Mouse (Mus musculus): ENCODE results near the gene Vps37b.

Gene Vps37b

DNA sequence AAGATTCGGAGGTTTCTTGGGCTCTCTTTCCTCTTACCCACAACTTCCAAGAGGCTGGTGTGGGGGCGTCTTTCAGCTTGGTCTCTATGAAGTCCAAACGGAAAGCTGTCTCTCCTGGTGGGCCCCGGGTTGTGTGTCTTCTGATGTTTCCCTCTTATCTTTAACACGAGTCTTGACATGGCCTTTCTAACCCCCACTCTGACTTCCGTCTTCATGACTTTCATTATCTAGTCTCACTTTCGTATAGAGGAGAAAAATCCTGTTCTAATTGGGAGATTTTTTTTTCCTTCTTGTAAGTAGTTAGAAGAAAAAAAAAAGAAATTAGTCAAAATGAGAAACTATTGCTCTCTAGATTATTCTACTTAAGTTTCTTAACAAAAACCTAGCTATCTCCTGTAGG, 9.7 kb downstream of the Vps37b start:
- no peak for DNase-seq (ENCODE audit: low spot score in 2 of 2)

- no peak for DNase-seq (ENCODE audit: low spot score in 2 of 2)
Observed at GRCm38 (mm10) chr5:124021701-124022100, 10.4 kb downstream of the Vps37b start.

DNA sequence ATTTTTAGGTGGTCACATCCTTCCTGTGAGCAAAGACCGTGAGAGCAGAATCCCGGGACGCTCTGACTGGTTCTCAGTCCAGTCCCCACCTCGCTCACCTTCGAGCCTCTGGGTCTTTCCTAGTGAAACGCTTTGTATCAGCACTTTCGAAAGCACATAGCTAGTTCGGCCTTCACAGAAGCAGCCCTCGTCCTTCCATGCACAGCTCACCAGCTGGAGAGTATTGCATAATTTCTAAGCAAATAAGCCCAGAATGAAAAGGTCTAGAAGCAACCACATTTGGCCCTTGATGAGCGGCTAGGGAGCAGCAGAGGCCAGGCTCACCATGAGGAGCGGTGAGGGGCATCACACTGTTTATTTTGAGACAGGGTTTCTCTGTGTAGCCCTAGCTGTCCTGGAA, 10.9 kb downstream of the Vps37b start:
- no peak for DNase-seq (ENCODE audit: low spot score in 2 of 2)

- DNase-seq (ENCODE audit: low spot score in 2 of 2), result no peak
Observed at GRCm38 (mm10) chr5:124019348-124020216, 12.5 kb downstream of the Vps37b start.

DNA sequence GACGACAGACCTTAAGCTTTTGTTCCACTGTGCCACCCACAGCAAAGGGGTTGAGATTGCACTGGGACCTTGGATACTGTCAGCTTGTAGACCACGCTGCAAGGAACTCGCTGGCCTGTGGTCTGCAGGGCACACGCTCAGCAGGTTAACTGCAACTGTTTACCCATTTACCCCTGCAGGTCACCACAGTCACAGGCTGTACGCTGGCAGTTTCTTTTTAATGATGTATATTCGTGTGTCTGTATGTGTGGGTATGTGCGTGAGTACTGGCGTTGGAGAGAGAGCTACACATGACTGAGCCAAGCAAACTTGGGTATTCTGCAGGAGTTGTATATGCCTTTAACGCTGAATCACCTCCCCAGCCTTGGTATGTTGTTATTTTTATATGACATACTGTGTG, 13.4 kb downstream of the Vps37b start:
- no peak for DNase-seq (ENCODE audit: low spot score in 2 of 2)

GRCm38 (mm10) chr5:124017941-124018340, 14.1 kb downstream of the Vps37b start:
- no peak for DNase-seq (ENCODE audit: low spot score in 2 of 2)

DNA sequence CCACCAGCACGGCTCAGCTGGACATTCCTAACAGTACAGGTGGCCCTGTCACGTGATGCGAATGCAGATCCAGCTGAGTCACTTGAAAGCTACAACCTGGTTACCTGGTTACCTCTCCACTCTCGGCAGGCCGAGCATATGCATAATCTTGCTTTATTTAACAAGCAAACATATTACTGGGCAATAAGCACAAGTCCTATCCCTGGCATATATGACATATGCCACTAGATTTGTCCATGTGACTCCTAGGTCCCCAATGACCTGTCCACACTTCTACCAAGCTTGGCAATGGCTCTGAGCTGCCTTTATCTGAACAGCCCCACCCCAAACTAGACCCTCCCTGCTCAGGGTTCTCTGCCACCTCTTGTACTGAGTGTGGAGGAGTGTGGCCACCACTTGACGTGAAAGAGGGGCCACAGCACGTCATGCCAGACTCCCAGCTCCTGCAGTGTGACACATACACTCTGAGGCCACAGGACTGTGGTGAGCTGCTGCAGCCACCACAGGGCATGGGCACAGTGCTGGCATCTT, 15.7 kb downstream of the Vps37b start:
- no peak for DNase-seq (ENCODE audit: low spot score in 2 of 2)

DNA sequence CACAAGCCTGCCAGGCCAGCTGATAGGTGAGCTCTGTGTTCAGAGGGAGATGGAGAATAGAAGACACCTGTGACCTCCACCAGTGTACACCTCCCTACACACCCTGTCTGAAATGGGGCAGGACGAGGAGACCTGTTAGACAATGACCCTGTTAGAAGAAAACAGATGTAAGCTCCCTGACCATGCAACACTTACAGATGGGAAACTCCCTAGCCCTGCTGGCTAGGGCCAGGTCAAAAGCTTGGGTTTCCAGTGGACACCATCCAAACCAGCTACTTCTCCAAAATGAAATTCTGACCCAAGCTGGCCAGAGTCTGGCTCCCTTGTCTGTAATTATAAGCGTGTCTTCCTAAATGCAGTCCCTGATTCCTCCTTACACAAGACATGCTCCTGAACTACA, 16.3 kb downstream of the Vps37b start:
- no peak for DNase-seq (ENCODE audit: low spot score in 2 of 2)

GRCm38 (mm10) chr5:124014791-124015251, 17.2 kb downstream of the Vps37b start:
- no peak for DNase-seq (ENCODE audit: low spot score in 2 of 2)

- DNase-seq (ENCODE audit: low spot score in 2 of 2), result no peak
Observed at GRCm38 (mm10) chr5:124014180-124014579, 17.9 kb downstream of the Vps37b start.

GRCm38 (mm10) chr5:124013747-124014146, 18.3 kb downstream of the Vps37b start:
- DNase-seq (ENCODE audit: low spot score in 2 of 2), result no peak

GRCm38 (mm10) chr5:124012885-124013284, 19.2 kb downstream of the Vps37b start:
- DNase-seq (ENCODE audit: low spot score in 2 of 2), result no peak

- DNase-seq (ENCODE audit: low spot score in 2 of 2), result no peak
Observed at GRCm38 (mm10) chr5:124011927-124012326, 20.1 kb downstream of the Vps37b start.

- DNase-seq (ENCODE audit: low spot score in 2 of 2), result no peak
Observed at GRCm38 (mm10) chr5:124010910-124011655, 21.0 kb downstream of the Vps37b start.

- no peak for DNase-seq (ENCODE audit: low spot score in 2 of 2)
Observed at GRCm38 (mm10) chr5:124010077-124010476, 22.0 kb downstream of the Vps37b start.

GRCm38 (mm10) chr5:124006891-124007491, 25.1 kb downstream of the Vps37b start:
- DNase-seq (ENCODE audit: low spot score in 2 of 2), result no peak

DNA sequence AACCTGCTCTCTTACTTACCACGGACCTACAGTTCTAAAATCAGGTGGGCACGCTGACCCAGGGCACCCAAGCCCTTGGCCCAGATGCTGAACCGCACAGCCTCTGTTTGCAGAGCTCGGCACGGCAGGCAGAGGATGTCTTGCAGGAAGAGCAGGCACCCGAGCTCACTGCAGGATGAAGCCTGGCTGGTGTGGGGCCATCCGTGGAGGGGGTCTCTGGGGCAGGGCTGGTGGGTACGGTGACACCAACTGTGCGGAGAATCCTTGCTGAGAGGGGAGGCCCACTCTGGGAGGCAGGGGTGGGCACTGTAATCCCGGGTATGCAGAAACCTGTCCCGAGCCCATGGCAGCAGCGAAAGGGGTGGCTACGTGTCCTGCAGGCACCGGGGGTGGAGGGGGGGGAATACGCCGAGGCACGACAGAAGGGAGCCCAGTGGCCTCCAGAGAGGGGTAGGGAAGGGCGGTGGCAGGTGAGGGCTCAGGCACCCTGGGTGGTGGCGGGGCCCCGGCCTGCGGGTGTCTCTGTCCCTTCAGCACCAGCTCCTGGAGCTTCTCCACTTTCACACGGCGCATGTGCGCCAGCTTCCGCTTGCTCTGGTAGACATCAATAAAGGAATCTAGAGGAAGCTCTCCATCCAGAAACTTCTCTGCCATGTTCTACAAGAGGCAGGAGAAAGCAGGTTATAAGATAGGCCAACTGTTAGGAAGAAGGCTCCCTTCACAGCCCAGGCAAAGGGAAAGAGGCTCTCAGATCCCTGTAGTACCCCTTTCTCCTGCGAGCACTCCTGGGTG, 25.8 kb downstream of the Vps37b start:
- no peak for DNase-seq (ENCODE audit: low spot score in 2 of 2)

DNA sequence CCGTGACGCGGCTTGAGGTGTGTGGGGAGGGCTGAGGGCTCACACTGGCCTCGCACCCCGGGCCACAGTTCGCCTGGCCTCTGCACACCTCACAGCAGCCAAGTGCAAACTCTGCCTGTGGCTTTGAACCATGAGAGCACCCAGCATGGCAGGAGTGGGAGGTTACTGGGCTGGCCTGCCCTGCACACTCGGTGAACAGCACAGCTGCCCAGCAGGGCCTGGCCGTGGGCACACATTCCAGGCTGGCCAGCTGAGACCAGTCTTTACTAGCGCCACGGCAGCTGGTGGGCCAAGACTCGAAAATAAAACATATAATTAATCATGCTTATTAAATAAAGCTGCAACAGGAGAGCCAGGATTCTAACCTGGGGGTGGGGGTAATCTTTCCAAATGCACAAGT, 26.5 kb downstream of the Vps37b start:
- DNase-seq (ENCODE audit: low spot score in 2 of 2), result no peak

GRCm38 (mm10) chr5:124005151-124005500, 26.9 kb downstream of the Vps37b start:
- DNase-seq (ENCODE audit: low spot score in 2 of 2), result no peak

DNA sequence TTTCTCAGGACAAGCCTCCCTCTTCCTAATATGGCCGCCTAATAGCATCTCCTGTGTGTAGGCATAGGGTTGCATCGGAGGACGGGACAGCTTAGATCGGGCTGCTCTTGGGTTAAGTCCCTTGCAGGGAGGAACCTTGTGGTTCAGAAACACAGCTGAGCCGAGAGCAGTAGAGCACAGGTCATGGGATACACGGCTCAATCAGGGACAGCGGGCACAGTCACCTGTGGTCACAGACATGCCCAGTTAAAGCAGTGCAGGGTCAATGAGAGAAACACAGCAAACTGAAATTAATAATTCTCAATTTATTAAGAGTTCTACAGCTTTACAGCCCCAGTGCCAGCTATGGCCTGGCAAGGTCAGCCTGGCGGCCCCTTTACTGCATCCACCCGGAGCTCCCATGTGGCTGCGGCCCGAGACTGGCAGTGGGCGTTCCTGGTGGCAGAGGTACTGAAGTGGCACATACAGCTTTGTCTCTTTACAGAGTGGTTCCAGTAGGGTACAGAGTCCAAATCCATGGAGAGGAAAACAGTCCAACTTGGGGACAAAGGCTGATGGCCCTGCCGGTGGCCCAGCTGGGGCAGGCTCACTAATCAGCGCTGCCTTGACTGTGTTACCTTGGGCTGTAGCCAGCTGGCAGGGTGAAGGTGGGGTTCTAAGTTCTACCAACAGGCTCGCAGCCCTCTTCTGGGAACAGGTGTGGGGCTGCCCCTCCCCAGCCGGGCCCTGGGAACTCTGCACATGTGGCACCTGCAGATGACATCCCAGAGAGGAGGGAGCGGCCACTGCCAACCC, 27.5 kb downstream of the Vps37b start:
- no peak for DNase-seq (ENCODE audit: low spot score in 2 of 2)

DNA sequence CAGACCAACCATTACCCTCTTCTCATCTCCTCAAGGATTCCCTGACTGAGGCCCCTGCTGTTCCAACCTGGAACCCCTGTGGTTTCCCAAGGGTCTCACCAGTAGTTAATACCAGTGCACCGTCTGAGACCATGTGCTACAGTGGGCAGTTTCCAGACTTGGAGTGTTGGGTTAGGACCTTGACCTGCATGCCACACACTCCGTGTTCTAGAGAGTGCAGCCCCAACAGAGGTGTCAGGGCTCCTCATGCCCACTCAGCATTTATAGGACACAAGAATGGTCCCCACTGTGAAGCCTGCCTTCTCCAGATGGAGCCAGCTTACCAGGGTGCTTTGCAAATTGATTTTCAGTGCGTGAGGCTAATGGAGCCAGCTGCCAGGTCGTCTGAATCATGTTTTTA, 28.7 kb downstream of the Vps37b start:
- DNase-seq (ENCODE audit: low spot score in 2 of 2), result no peak
